Mouse (Mus musculus) stomach, postnatal 0 days (tissue): ENCODE measurements around the gene Slc5a3.

Source experiments
- CTCF ChIP-seq: IDR thresholded peaks from 2 replicates; pipeline ENCODE4 v1.5.1; 2016; ENCODE audit warnings: antibody characterized with exemption, low read depth, mild to moderate bottlenecking, moderate library complexity
- EP300 ChIP-seq: optimal IDR thresholded peaks from 2 replicates; pipeline ENCODE3; 2016; ENCODE audit warnings: antibody characterized with exemption

- no peak for TF ChIP-seq CTCF
- no peak for TF ChIP-seq EP300
Measured at GRCm38 (mm10) chr16:92051777-92052310, 6.3 kb upstream of the Slc5a3 start.
